ENCODE assay signal across 25 mouse cellular contexts in genomic region chr2:172506121-172506520, GRCm38 (mm10). TPM values are rescaled to one million over a fixed set of nuclear protein-coding genes. Genes with fewer than 3 reads are reported as not detected.
DNase-seq lines count a peak whose midpoint lies in the region; ATAC-seq and TF ChIP-seq lines count a peak whose summit lies in the region.
"Had no signal": no experiment of that assay in that cellular context is flagged by ENCODE, and none has a peak within 500 bp of the region (broad histone marks: within the 10 kb centered on the region; RNA-seq: fewer than 3 reads in every experiment).

No protein-coding gene starts in this region.

- no peaks in the 10 kb centered on the region for H3K9me3 ChIP-seq in kidney, embryonic 15.5 days (replicated peaks)
- H3K9me3 ChIP-seq: embryonic facial prominence, embryonic 12.5 days; forebrain, embryonic 12.5 days; heart, embryonic 12.5 days; hindbrain, embryonic 10.5 days had no signal

- no peak overlapping the region for H3K9ac ChIP-seq in kidney, embryonic 15.5 days
- H3K9ac ChIP-seq: embryonic facial prominence, embryonic 12.5 days; forebrain, embryonic 12.5 days; forebrain, postnatal 0 days; heart, embryonic 12.5 days had no signal

- H3K4me3 ChIP-seq in kidney, adult 2 months (ENCODE audit: insufficient read depth, low read depth, low read length) = no peak overlapping the region
- no peak overlapping the region for H3K4me3 ChIP-seq in kidney, embryonic 15.5 days (replicated peaks)
- H3K4me3 ChIP-seq: embryonic facial prominence, embryonic 12.5 days; forebrain, embryonic 12.5 days; gastrocnemius, adult 2 months; heart, embryonic 12.5 days; hindbrain, embryonic 10.5 days had no signal

- no peaks in the 10 kb centered on the region for H3K27me3 ChIP-seq in kidney, adult 2 months (replicated peaks; ENCODE audit: control insufficient read depth, insufficient read depth, low read length)
- no peaks in the 10 kb centered on the region for H3K27me3 ChIP-seq in kidney, embryonic 15.5 days
- H3K27me3 ChIP-seq: embryonic facial prominence, embryonic 12.5 days; forebrain, embryonic 12.5 days had no signal

- ATAC-seq in kidney, embryonic 15.5 days (replicated peaks; ENCODE audit: low FRiP score) = no peak
- ATAC-seq: activated CD4-positive, CD25-positive, alpha-beta regulatory T cell, adult 4 months; forebrain, postnatal 0 days; Patski had no signal

- peak; percentile 68 for DNase-seq in kidney, adult 2 months
- peak; percentile 35 to 48 for DNase-seq in kidney, adult 8-10 months
- peak; percentile 57 for DNase-seq in kidney, postnatal 10 days
- DNase-seq in kidney, postnatal 4 days = peak; percentile 17 to 41
- DNase-seq in gastrocnemius, adult 18-20 months (ENCODE audit: low spot score) = no peak
- DNase-seq: adrenal gland, postnatal 14 days; cerebellum, adult 11-12 months; cerebellum, adult 9-10 months; cerebellum, postnatal 25 days; forebrain, postnatal 0 days; gastrocnemius, adult 2 months; gastrocnemius, postnatal 25 days had no signal

- H3K4me2 ChIP-seq in kidney, embryonic 15.5 days = no peak overlapping the region
- H3K4me2 ChIP-seq: embryonic facial prominence, embryonic 12.5 days; forebrain, embryonic 12.5 days; heart, embryonic 12.5 days had no signal

- WGBS in kidney, adult 2 months = 67% methylated on average over 7 of the region's 7 CpGs
- 87% methylated on average over 7 of the region's 7 CpGs for WGBS in kidney, embryonic 15.5 days

- no peaks in the 10 kb centered on the region for H3K36me3 ChIP-seq in kidney, adult 2 months (ENCODE audit: control insufficient read depth, insufficient read depth, low read length)
- no peaks in the 10 kb centered on the region for H3K36me3 ChIP-seq in kidney, embryonic 15.5 days
- H3K36me3 ChIP-seq: embryonic facial prominence, embryonic 12.5 days; forebrain, embryonic 12.5 days; heart, embryonic 12.5 days; hindbrain, embryonic 10.5 days had no signal

- no peak overlapping the region for H3K27ac ChIP-seq in kidney, adult 2 months (ENCODE audit: insufficient read depth, low read depth, low read length)
- no peak overlapping the region for H3K27ac ChIP-seq in kidney, embryonic 15.5 days
- H3K27ac ChIP-seq: embryonic facial prominence, embryonic 12.5 days; forebrain, embryonic 12.5 days; gastrocnemius, adult 2 months; hindbrain, embryonic 10.5 days had no signal

- TF ChIP-seq POLR2A in kidney, adult 2 months (IDR thresholded peaks at IDR 0.05; ENCODE audit: low read depth, low read length) = no peak

- no peak for TF ChIP-seq CTCF in kidney, adult 2 months (conservative IDR thresholded peaks at IDR 0.05; ENCODE audit: insufficient read depth, insufficient read length, low read depth, low read length)

- no peaks in the 10 kb centered on the region for H3K4me1 ChIP-seq in kidney, adult 2 months (ENCODE audit: control insufficient read depth, insufficient read depth, low read length)
- no peaks in the 10 kb centered on the region for H3K4me1 ChIP-seq in kidney, embryonic 15.5 days
- H3K4me1 ChIP-seq: forebrain, embryonic 12.5 days; heart, embryonic 12.5 days had no signal

RNA-seq across cellular contexts. Expression of gene Fam209, which starts 33.8 kb away (rescaled TPM):
- 0.33 TPM in 1 of 2 replicates, not detected in the other for polyA plus RNA-seq in kidney, adult 2 months (2012; rRNA removed)
- not detected in 2 replicates for polyA plus RNA-seq in kidney, embryonic 15.5 days (2015; fragmentation: Nextera tagmentation; extraction: Ambion mirVana)
- total RNA-seq in gastrocnemius, adult 18-20 months (2021) = under 1 TPM in 1 of 2 experiments, not detected in 1; 0.34 TPM
- total RNA-seq: adrenal gland, adult 18-20 months; adrenal gland, postnatal 14 days; heart, adult 8-10 months; heart, postnatal 25 days had no signal
- polyA plus RNA-seq: cortical plate, adult 2 months; hindbrain, embryonic 10.5 days had no signal

RNA-seq across cellular contexts. Expression of gene Tfap2c, which starts 43.3 kb away (rescaled TPM):
- polyA plus RNA-seq in kidney, adult 2 months (2012; rRNA removed) = 0.04 TPM in 1 of 2 replicates, not detected in the other
- polyA plus RNA-seq in kidney, embryonic 15.5 days (2015; fragmentation: Nextera tagmentation; extraction: Ambion mirVana) = 0.57 and 0.62 TPM in 2 replicates
- not detected for total RNA-seq in gastrocnemius, adult 18-20 months (2021)
- total RNA-seq: adrenal gland, adult 18-20 months; adrenal gland, postnatal 14 days; CH12.LX; gastrocnemius, adult 2 months; gastrocnemius, postnatal 25 days; granulocyte monocyte progenitor cell, adult 5-6 weeks; heart, adult 8-10 months; heart, postnatal 25 days had no signal
- polyA plus RNA-seq: activated CD4-positive, CD25-positive, alpha-beta regulatory T cell, adult 4 months had no signal

RNA-seq across cellular contexts. Expression of gene Gcnt7, which starts 47.7 kb away (rescaled TPM):
- 0.04 TPM in 1 of 2 replicates, not detected in the other for polyA plus RNA-seq in kidney, adult 2 months (2012; rRNA removed)
- polyA plus RNA-seq in kidney, embryonic 15.5 days (2015; fragmentation: Nextera tagmentation; extraction: Ambion mirVana) = 1.6 and 2.0 TPM in 2 replicates
- not detected for total RNA-seq in gastrocnemius, adult 18-20 months (2021)
- total RNA-seq: adrenal gland, adult 18-20 months; adrenal gland, postnatal 14 days; forebrain, postnatal 0 days; gastrocnemius, adult 2 months; gastrocnemius, postnatal 25 days; granulocyte monocyte progenitor cell, adult 5-6 weeks; heart, adult 8-10 months; heart, postnatal 25 days had no signal
- polyA plus RNA-seq: cortical plate, adult 2 months had no signal
